Mouse (Mus musculus) MEL (cell line): Measurements from ENCODE around the gene Tex9.

ENCODE experiments used
- CTCF ChIP-seq, 3 experiments: IDR thresholded peaks in 2 of 3; conservative IDR thresholded peaks in 1 of 3; 2 replicates each; pipeline ENCODE4 v1.5.1; 2011 to 2012; ENCODE audit warnings: low read length in 3 of 3, low read depth in 2 of 3, mild to moderate bottlenecking in 2 of 3, improper control_type of control experiment in 1 of 3, inconsistent platforms in 1 of 3, mixed read lengths in 1 of 3, moderate library complexity in 1 of 3; ENCODE audit not compliant: control insufficient read depth in 1 of 3, insufficient read depth in 1 of 3, poor library complexity in 1 of 3, severe bottlenecking in 1 of 3
- ELF1 ChIP-seq: IDR thresholded peaks from 2 replicates; pipeline ENCODE4 v1.6.1; 2014; ENCODE audit warnings: low read depth, mild to moderate bottlenecking, inconsistent platforms, low read length, improper control_type of control experiment, moderate library complexity
- EP300 ChIP-seq, 2 experiments: IDR thresholded peaks; 2 replicates each; pipeline ENCODE4 v1.6.1; 2011; ENCODE audit warnings: improper control_type of control experiment in 2 of 2, low read length in 2 of 2, low read depth in 1 of 2, mild to moderate bottlenecking in 1 of 2
- GABPA ChIP-seq: IDR thresholded peaks from 2 replicates; pipeline ENCODE4 v1.6.1; 2012; ENCODE audit warnings: low read depth, mild to moderate bottlenecking, inconsistent platforms, low read length, improper control_type of control experiment, moderate library complexity
- HCFC1 ChIP-seq: IDR thresholded peaks from 2 replicates; pipeline ENCODE4 v1.6.1; 2012; ENCODE audit warnings: low read depth, mild to moderate bottlenecking, inconsistent platforms, low read length, improper control_type of control experiment, moderate library complexity
- KAT2A ChIP-seq: conservative IDR thresholded peaks from 2 replicates; pipeline ENCODE4 v1.6.1; 2012; ENCODE audit warnings: low read depth, low read length, improper control_type of control experiment, inconsistent platforms
- MXI1 ChIP-seq: IDR thresholded peaks from 2 replicates; pipeline ENCODE4 v1.6.1; 2011; ENCODE audit warnings: mild to moderate bottlenecking, low read depth, low read length, improper control_type of control experiment
- POLR2A ChIP-seq, 2 experiments: IDR thresholded peaks; 2 replicates each; pipeline ENCODE4 v1.6.1; 2011 to 2012; ENCODE audit warnings: low read length in 2 of 2, mild to moderate bottlenecking in 2 of 2, control low read depth in 1 of 2, improper control_type of control experiment in 1 of 2, low read depth in 1 of 2, moderate library complexity in 1 of 2; ENCODE audit not compliant: control insufficient read depth in 1 of 2, insufficient read depth in 1 of 2, poor library complexity in 1 of 2
- POLR2AphosphoS2 ChIP-seq: IDR thresholded peaks from 2 replicates; pipeline ENCODE4 v1.6.1; 2011; ENCODE audit warnings: low read length, improper control_type of control experiment
- POLR2AphosphoS5 ChIP-seq: IDR thresholded peaks from 2 replicates; pipeline ENCODE4 v1.6.1; 2012; ENCODE audit warnings: low read depth, borderline replicate concordance, mild to moderate bottlenecking, inconsistent platforms, low read length, moderate library complexity, mixed read lengths
- RAD21 ChIP-seq: IDR thresholded peaks from 2 replicates; pipeline ENCODE4 v1.6.1; 2011; ENCODE audit warnings: mild to moderate bottlenecking, low read depth, low read length, improper control_type of control experiment

GRCm38 (mm10) chr9:72404446-72404845 is 87.6 kb downstream of the Tex9 start:
- TF ChIP-seq CTCF (IDR thresholded peaks at IDR 0.05 in 2 of 3, conservative IDR thresholded peaks at IDR 0.05 in 1 of 3; ENCODE audit: control insufficient read depth in 1 of 3, insufficient read depth in 1 of 3, low read depth in 2 of 3, low read length in 3 of 3, poor library complexity in 1 of 3, severe bottlenecking in 1 of 3) (no peak), EP300 (IDR thresholded peaks at IDR 0.05; ENCODE audit: low read depth in 1 of 2, low read length in 2 of 2) (no peak), POLR2A (IDR thresholded peaks at IDR 0.05; ENCODE audit: control insufficient read depth in 1 of 2, insufficient read depth in 1 of 2, low read depth in 1 of 2, low read length in 2 of 2, poor library complexity in 1 of 2) (no peak), GABPA (no peak), ELF1 (no peak), POLR2AphosphoS5 (no peak), HCFC1 (no peak), KAT2A (no peak), RAD21 (no peak), POLR2AphosphoS2 (no peak), MXI1 (no peak)
